Mouse (Mus musculus): ENCODE data around the gene Manf. TPM values are rescaled to one million over a fixed set of nuclear protein-coding genes. Genes with fewer than 3 reads are reported as not detected.
A peak's percentile ranks its signal among the peaks of the same experiment; 100 is the strongest.

The Manf gene
- total and polyA plus RNA-seq, 3 experiments, result 10.1 to 202 (median 178) TPM

DNA sequence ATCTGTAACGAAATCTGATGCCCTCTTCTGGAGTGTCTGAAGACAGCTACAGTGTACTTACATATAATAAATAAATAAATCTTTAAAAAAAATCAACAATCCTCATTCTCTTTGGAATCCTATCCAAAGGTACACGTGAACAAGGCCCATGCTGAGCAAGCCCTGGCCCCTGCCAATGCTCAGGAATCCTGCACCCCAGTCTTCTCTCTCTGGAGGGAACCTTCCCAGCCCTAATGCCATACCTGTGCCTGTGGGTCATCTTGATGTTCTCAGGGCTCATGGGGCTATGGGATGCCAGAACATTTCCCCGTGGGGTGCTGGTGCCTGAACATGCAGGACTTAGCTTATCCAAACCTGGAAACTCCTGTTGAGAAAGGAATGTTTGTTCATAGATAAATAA lies 16.4 kb upstream of the Manf start:
- Histone ChIP-seq H3K4me1 (ENCODE audit: control insufficient read depth, insufficient read depth, low read length) (no peaks in the 10 kb centered on the region), H3K27me3 (ENCODE audit: control insufficient read depth, insufficient read depth, low read length) (no peaks in the 10 kb centered on the region), H3K9ac (ENCODE audit: low read depth, low read length) (no peak overlapping the region), H3K4me3 (no peak overlapping the region), H3K36me3 (ENCODE audit: control insufficient read depth, insufficient read depth, low read length) (no peaks in the 10 kb centered on the region), H3K27ac (no peak overlapping the region), H3K79me2 (replicated peaks; ENCODE audit: control insufficient read depth, insufficient read depth, low read length) (no peaks in the 10 kb centered on the region)
- no peak for TF ChIP-seq EP300 (IDR thresholded peaks at IDR 0.05; ENCODE audit: insufficient read depth, low read depth, low read length)
- intact Hi-C loops (cut with DNase I), result no loop called here
- DNase-seq, result peak in 1 of 2 experiments; percentile 1
- WGBS, result 81% methylated on average over 3 of the region's 3 CpGs

DNA sequence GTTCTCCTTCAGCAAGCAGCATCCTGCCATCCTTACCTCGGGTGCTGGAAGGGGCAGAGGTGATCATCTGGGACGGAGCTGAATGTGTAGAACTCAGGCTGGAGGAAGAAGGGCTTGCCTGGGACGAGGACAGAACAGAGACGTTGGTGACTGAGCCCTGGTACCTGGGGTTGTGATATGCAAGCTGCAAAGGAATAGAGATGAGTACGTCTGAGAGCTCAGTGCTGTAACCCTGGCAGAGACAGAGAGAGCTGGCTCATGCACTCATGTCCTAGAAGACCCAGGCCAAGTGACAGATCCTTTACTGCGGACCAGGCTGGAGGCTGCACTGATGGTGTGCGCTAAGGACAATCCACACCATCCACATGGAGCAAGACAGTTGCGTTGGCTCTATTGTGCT lies 14.8 kb upstream of the Manf start:
- no peaks in the 10 kb centered on the region for H3K36me3 ChIP-seq (ENCODE audit: control insufficient read depth, insufficient read depth, low read length)
- H3K4me3 ChIP-seq, result no peak overlapping the region
- H3K4me1 ChIP-seq (ENCODE audit: control insufficient read depth, insufficient read depth, low read length), result no peaks in the 10 kb centered on the region
- no peak overlapping the region for H3K27ac ChIP-seq
- WGBS, result 87% methylated on average over 8 of the region's 8 CpGs
- no peak for TF ChIP-seq POLR2A (IDR thresholded peaks at IDR 0.05; ENCODE audit: insufficient read depth, low read depth, low read length)
- TF ChIP-seq CTCF (IDR thresholded peaks at IDR 0.05), result no peak
- no peak for TF ChIP-seq EP300 (IDR thresholded peaks at IDR 0.05; ENCODE audit: insufficient read depth, low read depth, low read length)
- H3K79me2 ChIP-seq (replicated peaks; ENCODE audit: control insufficient read depth, insufficient read depth, low read length), result no peaks in the 10 kb centered on the region
- intact Hi-C loops (cut with DNase I), result no loop called here
- no peak overlapping the region for H3K9ac ChIP-seq (ENCODE audit: low read depth, low read length)
- H3K27me3 ChIP-seq (ENCODE audit: control insufficient read depth, insufficient read depth, low read length), result no peaks in the 10 kb centered on the region
- DNase-seq, result no peak

DNA sequence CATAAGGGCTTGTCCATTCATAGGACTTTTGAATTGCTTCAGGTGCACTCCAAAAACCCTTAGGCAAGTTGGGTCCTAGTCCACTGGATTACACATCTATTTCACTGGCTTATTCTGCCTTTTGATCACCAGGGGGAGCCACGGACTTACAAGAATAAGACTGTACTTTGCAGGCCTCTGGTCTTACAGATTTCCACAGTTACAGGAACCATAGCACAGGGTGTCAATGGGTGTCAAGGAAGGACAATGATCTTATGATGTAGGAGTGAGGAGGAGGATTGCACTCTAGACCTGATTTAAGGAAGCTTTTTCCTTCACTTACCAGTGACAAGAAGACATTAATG lies 12.0 kb upstream of the Manf start:
- TF ChIP-seq POLR2A (IDR thresholded peaks at IDR 0.05; ENCODE audit: insufficient read depth, low read depth, low read length) (no peak), CTCF (IDR thresholded peaks at IDR 0.05) (peak; percentile 76)
- Histone ChIP-seq H3K4me3 (no peak overlapping the region), H3K36me3 (ENCODE audit: control insufficient read depth, insufficient read depth, low read length) (no peaks in the 10 kb centered on the region), H3K9ac (ENCODE audit: low read depth, low read length) (no peak overlapping the region), H3K4me1 (ENCODE audit: control insufficient read depth, insufficient read depth, low read length) (no peaks in the 10 kb centered on the region), H3K27me3 (ENCODE audit: control insufficient read depth, insufficient read depth, low read length) (no peaks in the 10 kb centered on the region), H3K27ac (no peak overlapping the region), H3K79me2 (replicated peaks; ENCODE audit: control insufficient read depth, insufficient read depth, low read length) (no peaks in the 10 kb centered on the region)
- 3% methylated on average over 1 of the region's 1 CpGs for WGBS
- intact Hi-C loops (cut with DNase I), result loop anchor here (1.0 to 5.0 kb wide), 3 partner anchors 388 to 609 kb away; no protein-coding TSS in a partner anchor
- DNase-seq, result no peak

DNA sequence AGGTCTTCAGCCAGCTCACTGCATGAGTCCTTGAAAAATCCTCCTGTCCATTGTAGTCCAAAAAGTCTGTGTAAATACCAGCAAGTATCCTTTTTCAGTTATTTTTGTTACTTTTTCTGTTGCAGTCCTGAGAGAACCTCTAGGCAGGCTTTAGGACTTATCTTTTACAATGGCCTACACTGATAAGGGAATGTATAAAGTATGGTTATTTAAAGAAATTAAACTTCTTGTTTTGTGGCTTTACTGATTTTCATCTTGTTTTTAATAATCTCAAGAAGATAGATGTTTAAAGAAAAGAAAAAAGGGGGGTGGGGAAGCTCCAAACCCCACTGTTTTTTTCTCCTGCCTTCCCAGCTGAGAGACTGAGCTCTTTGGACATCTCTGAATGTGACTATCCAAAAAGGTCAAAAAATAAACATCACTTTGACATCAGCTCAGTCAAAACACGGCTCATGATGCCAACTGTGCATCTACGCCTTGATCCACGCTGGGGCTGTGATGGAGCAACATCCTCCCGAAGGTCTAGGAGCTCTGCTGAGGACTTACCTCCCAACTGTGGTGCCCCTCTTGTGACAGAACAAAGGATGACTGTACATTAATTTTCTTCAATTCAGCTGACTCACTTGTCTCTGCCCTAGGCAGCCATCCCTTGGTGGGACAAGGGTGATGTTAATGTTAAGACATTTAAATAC lies 11.5 kb upstream of the Manf start:
- Histone ChIP-seq H3K4me3 (no peak overlapping the region), H3K27ac (no peak overlapping the region), H3K36me3 (ENCODE audit: control insufficient read depth, insufficient read depth, low read length) (no peaks in the 10 kb centered on the region), H3K27me3 (ENCODE audit: control insufficient read depth, insufficient read depth, low read length) (no peaks in the 10 kb centered on the region), H3K9ac (ENCODE audit: low read depth, low read length) (no peak overlapping the region), H3K79me2 (replicated peaks; ENCODE audit: control insufficient read depth, insufficient read depth, low read length) (no peaks in the 10 kb centered on the region), H3K4me1 (ENCODE audit: control insufficient read depth, insufficient read depth, low read length) (no peaks in the 10 kb centered on the region)
- TF ChIP-seq POLR2A (IDR thresholded peaks at IDR 0.05; ENCODE audit: insufficient read depth, low read depth, low read length), result no peak
- TF ChIP-seq EP300 (IDR thresholded peaks at IDR 0.05; ENCODE audit: insufficient read depth, low read depth, low read length), result no peak
- TF ChIP-seq CTCF (IDR thresholded peaks at IDR 0.05), result no peak
- intact Hi-C loops (cut with DNase I), result loop anchor here (1.0 to 5.0 kb wide), 3 partner anchors 388 to 609 kb away; no protein-coding TSS in a partner anchor
- 63% methylated on average over 4 of the region's 4 CpGs for WGBS
- DNase-seq, result no peak

DNA sequence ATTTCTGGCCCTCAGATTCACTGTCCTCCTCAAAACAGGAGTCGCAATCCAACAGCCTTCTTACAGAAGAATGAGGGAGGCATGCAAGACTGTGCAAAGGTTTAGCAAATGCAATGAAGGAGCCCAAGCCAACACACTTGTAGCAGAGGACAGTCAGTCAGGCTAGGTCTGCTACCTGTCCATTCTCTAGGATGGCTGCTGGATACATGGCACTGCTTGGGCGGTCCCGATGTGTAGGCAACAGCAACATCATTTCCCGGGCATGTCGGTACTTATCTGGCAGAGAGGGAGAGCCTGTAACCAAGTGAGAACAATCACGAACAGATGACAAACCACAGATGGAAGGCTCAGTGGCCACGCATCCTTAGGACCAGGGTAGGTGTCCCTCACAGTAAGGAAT lies 9.8 kb upstream of the Manf start:
- Histone ChIP-seq H3K9ac (ENCODE audit: low read depth, low read length) (no peak overlapping the region), H3K79me2 (replicated peaks; ENCODE audit: control insufficient read depth, insufficient read depth, low read length) (no peaks in the 10 kb centered on the region), H3K4me1 (ENCODE audit: control insufficient read depth, insufficient read depth, low read length) (no peaks in the 10 kb centered on the region), H3K4me3 (no peak overlapping the region), H3K27ac (no peak overlapping the region), H3K36me3 (ENCODE audit: control insufficient read depth, insufficient read depth, low read length) (no peaks in the 10 kb centered on the region), H3K27me3 (ENCODE audit: control insufficient read depth, insufficient read depth, low read length) (no peaks in the 10 kb centered on the region)
- TF ChIP-seq POLR2A (IDR thresholded peaks at IDR 0.05; ENCODE audit: insufficient read depth, low read depth, low read length) (no peak), EP300 (IDR thresholded peaks at IDR 0.05; ENCODE audit: insufficient read depth, low read depth, low read length) (no peak), CTCF (IDR thresholded peaks at IDR 0.05) (no peak)
- DNase-seq, result no peak
- 86% methylated on average over 7 of the region's 7 CpGs for WGBS
- intact Hi-C loops (cut with DNase I), result loop anchor here (5.0 kb wide), 1 partner anchor 611 kb away; no protein-coding TSS in a partner anchor

DNA sequence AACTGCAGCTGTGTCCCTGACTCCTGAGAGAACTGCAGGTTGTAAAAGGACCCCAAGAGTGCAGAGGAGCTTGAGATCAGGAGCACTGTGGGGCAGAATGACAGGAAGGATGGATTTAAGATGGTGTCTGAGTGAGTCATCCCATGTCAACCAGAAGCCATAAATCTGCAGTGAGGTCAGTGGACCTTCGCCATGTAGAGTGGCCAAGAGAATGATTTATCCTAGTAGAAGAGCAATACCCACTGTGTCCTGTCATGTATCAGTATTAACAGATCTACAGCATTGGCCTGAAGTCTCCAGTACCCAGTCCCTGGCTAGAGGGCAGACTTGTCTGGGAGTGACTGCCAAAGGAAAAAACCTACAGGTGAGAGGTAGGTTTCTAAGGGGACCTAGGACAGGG lies 7.1 kb upstream of the Manf start:
- Histone ChIP-seq H3K79me2 (replicated peaks; ENCODE audit: control insufficient read depth, insufficient read depth, low read length) (no peaks in the 10 kb centered on the region), H3K36me3 (ENCODE audit: control insufficient read depth, insufficient read depth, low read length) (no peaks in the 10 kb centered on the region), H3K4me3 (no peak overlapping the region), H3K9ac (ENCODE audit: low read depth, low read length) (no peak overlapping the region), H3K27me3 (ENCODE audit: control insufficient read depth, insufficient read depth, low read length) (no peaks in the 10 kb centered on the region), H3K4me1 (ENCODE audit: control insufficient read depth, insufficient read depth, low read length) (no peaks in the 10 kb centered on the region), H3K27ac (no peak overlapping the region)
- TF ChIP-seq CTCF (IDR thresholded peaks at IDR 0.05) (no peak), POLR2A (IDR thresholded peaks at IDR 0.05; ENCODE audit: insufficient read depth, low read depth, low read length) (no peak), EP300 (IDR thresholded peaks at IDR 0.05; ENCODE audit: insufficient read depth, low read depth, low read length) (no peak)
- DNase-seq, result no peak
- intact Hi-C loops (cut with DNase I), result loop anchor here (10.0 kb wide), 1 partner anchor 636 kb away; the partner anchor contains the start of gene Tmem115
- WGBS, result 86% methylated on average over 1 of the region's 1 CpGs
